Mouse (Mus musculus) stomach, embryonic 16.5 days (tissue): ENCODE results near the gene Ptgis. TPM values are rescaled to one million over a fixed set of nuclear protein-coding genes. Genes with fewer than 3 reads are reported as not detected.

Experiments used
- ATAC-seq: fragments of 200-750 bp; cut with Nextera tagmentation; 2 replicates; pipeline ENCODE4 v1.8.0; 2017; ENCODE audit warnings: moderate number of reproducible peaks, moderate TSS enrichment; ENCODE audit not compliant: insufficient read depth, low FRiP score
- H3K27ac ChIP-seq: fragments of 300-500 bp; sonication (generic); 2 replicates; pipeline ENCODE4 v1.5.1; 2014; ENCODE audit warnings: low read length
- H3K27me3 ChIP-seq: fragments of 300-500 bp; sonication (generic); 2 replicates; pipeline ENCODE4 v1.6.1; 2014; ENCODE audit warnings: low read length, control low read depth, mixed read lengths; ENCODE audit not compliant: control insufficient read depth, insufficient read depth
- H3K36me3 ChIP-seq: fragments of 300-500 bp; sonication (generic); 2 replicates; pipeline ENCODE4 v1.6.1; 2014; ENCODE audit warnings: low read length; ENCODE audit not compliant: control insufficient read depth, insufficient read depth
- H3K4me1 ChIP-seq: fragments of 300-500 bp; sonication (generic); 2 replicates; pipeline ENCODE4 v1.6.1; 2014; ENCODE audit warnings: low read length, control low read depth, mixed read lengths; ENCODE audit not compliant: control insufficient read depth, insufficient read depth
- H3K4me2 ChIP-seq: fragments of 300-500 bp; sonication (generic); 2 replicates; pipeline ENCODE4 v1.6.1; 2014; ENCODE audit warnings: low read depth, low read length, mixed read lengths
- H3K4me3 ChIP-seq: fragments of 300-500 bp; sonication (generic); replicated peaks from 2 replicates; pipeline ENCODE4 v1.5.1; 2014; ENCODE audit warnings: mild to moderate bottlenecking, low read length
- H3K9ac ChIP-seq: fragments of 300-500 bp; sonication (generic); 2 replicates; pipeline ENCODE4 v1.6.1; 2014; ENCODE audit warnings: low read length
- H3K9me3 ChIP-seq: fragments of 300-500 bp; sonication (generic); replicated peaks from 2 replicates; pipeline ENCODE4 v1.6.1; 2016; ENCODE audit warnings: low read length, control low read depth; ENCODE audit not compliant: control insufficient read depth
- WGBS: fragments of 180-500 bp; shearing (Covaris S2); extraction: QIAGEN DNeasy Blood & Tissue Kit; methylation state at CpG from one replicate; pipeline ENCODE4 v1.1.7; 2014; 5-methylcytosine and 5-hydroxymethylcytosine counted together
- polyA plus RNA-seq: library from polyadenylated mRNA; unstranded; fragments of >200 nt; fragmentation: Nextera tagmentation; extraction: Ambion mirVana; gene quantifications from 2 replicates; pipeline ENCODE4 v1.2.1, GENCODE M21; 2015

The Ptgis gene
- polyA plus RNA-seq, 1 experiment from 2014 or later = 24.3 TPM

GRCm38 (mm10) chr2:167265806-167266205 is 25.4 kb upstream of the Ptgis start:
- WGBS = 59% methylated on average over 4 of the region's 5 CpGs
- no peaks in the 10 kb centered on the region for H3K9me3 ChIP-seq
- no peak overlapping the region for H3K27ac ChIP-seq
- H3K27me3 ChIP-seq = no peaks in the 10 kb centered on the region
- no peak overlapping the region for H3K4me3 ChIP-seq
- ATAC-seq = no peak
- H3K4me2 ChIP-seq = no peak overlapping the region
- H3K4me1 ChIP-seq = no peaks in the 10 kb centered on the region
- H3K9ac ChIP-seq = no peak overlapping the region
- no peaks in the 10 kb centered on the region for H3K36me3 ChIP-seq

GRCm38 (mm10) chr2:167265021-167265420 is 24.6 kb upstream of the Ptgis start:
- 73% methylated on average over 2 of the region's 2 CpGs for WGBS
- Histone ChIP-seq H3K9me3 (no peaks in the 10 kb centered on the region), H3K9ac (no peak overlapping the region), H3K36me3 (no peaks in the 10 kb centered on the region), H3K27ac (no peak overlapping the region), H3K27me3 (no peaks in the 10 kb centered on the region), H3K4me1 (no peaks in the 10 kb centered on the region), H3K4me3 (no peak overlapping the region), H3K4me2 (no peak overlapping the region)
- no peak for ATAC-seq

- H3K36me3 ChIP-seq = no peaks in the 10 kb centered on the region
- H3K27me3 ChIP-seq = no peaks in the 10 kb centered on the region
- no peak overlapping the region for H3K4me3 ChIP-seq
- ATAC-seq = no peak
- no peak overlapping the region for H3K4me2 ChIP-seq
- no peak overlapping the region; the same call in 1 of the 2 replicates for H3K27ac ChIP-seq
- no peak overlapping the region for H3K9ac ChIP-seq
- H3K9me3 ChIP-seq = no peaks in the 10 kb centered on the region
- 84% methylated on average over 11 of the region's 11 CpGs for WGBS
- H3K4me1 ChIP-seq = no peaks in the 10 kb centered on the region
Measured at GRCm38 (mm10) chr2:167263931-167264330, 23.5 kb upstream of the Ptgis start.

- Histone ChIP-seq H3K27me3 (no peaks in the 10 kb centered on the region), H3K4me1 (no peaks in the 10 kb centered on the region), H3K4me3 (no peak overlapping the region), H3K4me2 (no peak overlapping the region), H3K9ac (no peak overlapping the region), H3K27ac (no peak overlapping the region; the same call in 1 of the 2 replicates), H3K36me3 (no peaks in the 10 kb centered on the region), H3K9me3 (no peaks in the 10 kb centered on the region)
- ATAC-seq = no peak; the same call in 1 of the 2 replicates
- 79% methylated on average over 8 of the region's 8 CpGs for WGBS
Measured at GRCm38 (mm10) chr2:167263040-167263810, 22.8 kb upstream of the Ptgis start.

DNA sequence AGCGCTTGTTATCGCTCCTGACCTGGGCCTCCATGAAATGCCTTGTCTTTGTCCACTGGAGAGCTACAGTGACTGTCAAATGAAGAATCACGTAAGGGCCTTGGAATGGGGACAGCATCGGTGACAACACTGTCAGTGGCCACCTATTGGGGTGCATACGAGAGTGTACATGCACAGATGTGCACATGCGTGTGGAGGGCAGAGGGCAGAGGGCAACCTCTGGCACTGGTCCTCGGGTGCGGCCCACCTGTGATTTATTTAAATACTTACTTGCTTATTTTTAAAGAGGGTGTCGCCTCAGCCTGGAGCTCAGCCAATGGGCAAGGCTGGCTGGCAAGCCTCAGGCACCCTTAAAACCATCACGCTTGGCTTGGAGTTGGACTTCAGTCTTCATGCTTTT is 22.0 kb upstream of the Ptgis start:
- no peak overlapping the region for H3K9ac ChIP-seq
- ATAC-seq = no peak

GRCm38 (mm10) chr2:167261106-167261505 is 20.7 kb upstream of the Ptgis start:
- no peaks in the 10 kb centered on the region for H3K4me1 ChIP-seq
- no peak for ATAC-seq
- H3K36me3 ChIP-seq = no peaks in the 10 kb centered on the region
- no peaks in the 10 kb centered on the region for H3K9me3 ChIP-seq
- H3K4me3 ChIP-seq = no peak overlapping the region
- 58% methylated on average over 4 of the region's 4 CpGs for WGBS
- H3K27ac ChIP-seq = 0 out of 2 replicates have a peak overlapping the region, but pooled peaks have one; percentile 35
- no peaks in the 10 kb centered on the region for H3K27me3 ChIP-seq
- no peak overlapping the region for H3K9ac ChIP-seq
- H3K4me2 ChIP-seq = no peak overlapping the region

More for the DNA sequence above, 22.0 kb upstream of the Ptgis start:
- Histone ChIP-seq H3K36me3 (no peaks in the 10 kb centered on the region), H3K4me3 (no peak overlapping the region), H3K27ac (no peak overlapping the region), H3K27me3 (no peaks in the 10 kb centered on the region), H3K9me3 (no peaks in the 10 kb centered on the region), H3K4me2 (no peak overlapping the region), H3K4me1 (no peaks in the 10 kb centered on the region)
- WGBS = 83% methylated on average over 10 of the region's 10 CpGs

DNA sequence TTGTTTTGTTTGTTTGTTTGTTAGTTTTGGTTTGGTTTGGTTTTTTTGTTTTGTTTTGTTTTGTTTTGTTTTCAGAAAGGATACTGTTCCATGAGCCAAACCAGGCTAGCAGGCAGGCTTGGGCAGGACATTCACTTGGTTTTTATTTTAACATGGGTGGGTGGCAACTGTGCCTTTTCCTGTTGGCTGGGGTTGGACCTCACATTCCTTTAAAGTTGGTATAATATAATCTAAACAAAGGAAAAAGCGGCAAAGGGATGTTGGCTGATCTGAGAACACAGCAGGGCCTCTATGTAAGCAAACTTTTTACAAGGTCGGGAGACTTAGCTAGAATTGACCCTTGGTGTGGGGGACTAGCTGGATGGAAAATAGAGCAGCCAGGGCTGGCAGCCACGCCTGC is 17.4 kb upstream of the Ptgis start:
- no peak for ATAC-seq
- no peak overlapping the region for H3K4me3 ChIP-seq
- WGBS = 29% methylated on average over 3 of the region's 3 CpGs
- no peak overlapping the region for H3K4me2 ChIP-seq
- no peak overlapping the region for H3K27ac ChIP-seq
- H3K9ac ChIP-seq = no peak overlapping the region
- H3K4me1 ChIP-seq = peaks cover 5% of the 10 kb centered on the region; the same call in 1 of the 2 replicates
- H3K36me3 ChIP-seq = no peaks in the 10 kb centered on the region
- H3K9me3 ChIP-seq = no peaks in the 10 kb centered on the region
- no peaks in the 10 kb centered on the region for H3K27me3 ChIP-seq

- Histone ChIP-seq H3K27me3 (no peaks in the 10 kb centered on the region), H3K4me1 (peaks cover 24% of the 10 kb centered on the region), H3K36me3 (no peaks in the 10 kb centered on the region), H3K4me2 (no peak overlapping the region), H3K9me3 (no peaks in the 10 kb centered on the region), H3K9ac (no peak overlapping the region), H3K4me3 (no peak overlapping the region), H3K27ac (no peak overlapping the region)
- no peak for ATAC-seq
- 53% methylated on average over 6 of the region's 6 CpGs for WGBS
Measured at GRCm38 (mm10) chr2:167254808-167255207, 14.4 kb upstream of the Ptgis start.

DNA sequence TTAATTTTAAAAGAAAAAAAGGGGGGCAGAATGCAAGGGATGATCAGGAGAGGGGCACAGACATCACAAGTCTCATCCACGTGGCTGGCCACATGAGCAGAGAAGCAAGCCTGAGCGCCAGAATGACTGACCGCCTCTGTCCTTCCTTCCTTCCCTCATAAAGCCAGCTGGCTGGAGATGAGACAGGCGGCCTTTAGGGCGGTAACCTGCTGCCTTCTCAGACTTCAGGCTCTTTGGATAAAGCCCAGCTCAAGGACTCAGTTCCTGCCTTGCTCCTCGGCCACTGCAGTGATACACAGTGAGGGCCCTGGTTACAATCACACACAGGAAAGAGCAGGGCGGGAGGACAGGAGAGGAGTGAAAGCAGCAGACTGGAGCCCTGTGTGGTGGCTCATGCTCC is 13.8 kb upstream of the Ptgis start:
- 45% methylated on average over 7 of the region's 7 CpGs for WGBS
- H3K4me3 ChIP-seq = no peak overlapping the region
- ATAC-seq = peak; percentile 44; the same call in 1 of the 2 replicates
- H3K4me2 ChIP-seq = no peak overlapping the region
- peaks cover 25% of the 10 kb centered on the region for H3K4me1 ChIP-seq
- H3K27ac ChIP-seq = peak overlapping the region; percentile 36; the same call in 1 of the 2 replicates
- no peaks in the 10 kb centered on the region for H3K36me3 ChIP-seq
- H3K27me3 ChIP-seq = no peaks in the 10 kb centered on the region
- H3K9me3 ChIP-seq = no peaks in the 10 kb centered on the region
- no peak overlapping the region for H3K9ac ChIP-seq
